In genomic region chr4:150396826-150397620, GRCm38 (mm10) we compare ENCODE assay signal across 8 mouse cellular contexts.
DNase-seq lines count a peak whose midpoint lies in the region; ATAC-seq and TF ChIP-seq lines count a peak whose summit lies in the region.

No protein-coding gene starts in this region.

- WGBS in heart, embryonic 11.5 days (ENCODE audit: insufficient replicate concordance) = 30% methylated on average over 13 of the region's 13 CpGs
- WGBS in hindbrain, embryonic 12.5 days = 16% methylated on average over 13 of the region's 13 CpGs
- WGBS in liver, embryonic 13.5 days (ENCODE audit: insufficient replicate concordance) = 50% methylated on average over 13 of the region's 13 CpGs
- WGBS in stomach, embryonic 15.5 days = 21% methylated on average over 13 of the region's 13 CpGs
- WGBS in cerebellum, adult 2 months = 49% methylated on average over 13 of the region's 13 CpGs

- H3K9ac ChIP-seq in heart, embryonic 11.5 days (ENCODE audit: low read depth, low read length) = peak overlapping the region; percentile 30; the same call in 1 of the 2 replicates
- peak overlapping the region; percentile 43 for H3K9ac ChIP-seq in hindbrain, embryonic 12.5 days
- H3K9ac ChIP-seq in liver, embryonic 13.5 days = 0 out of 2 replicates have a peak overlapping the region, but pooled peaks have one; percentile 3
- H3K9ac ChIP-seq in stomach, embryonic 15.5 days = no peak overlapping the region

- TF ChIP-seq CTCF in cerebellum, adult 2 months (IDR thresholded peaks at IDR 0.05; ENCODE audit: borderline replicate concordance, insufficient read depth, low read depth, low read length) = no peak

- H3K9me3 ChIP-seq in heart, embryonic 11.5 days (replicated peaks; ENCODE audit: control insufficient read depth, low read length) = no peaks in the 10 kb centered on the region
- no peaks in the 10 kb centered on the region for H3K9me3 ChIP-seq in hindbrain, embryonic 12.5 days (replicated peaks)
- H3K9me3 ChIP-seq in liver, embryonic 13.5 days (replicated peaks) = no peaks in the 10 kb centered on the region
- H3K9me3 ChIP-seq in stomach, embryonic 15.5 days = no peaks in the 10 kb centered on the region

- no peaks in the 10 kb centered on the region for H3K27me3 ChIP-seq in heart, embryonic 11.5 days (ENCODE audit: control insufficient read depth, insufficient read depth, low read length)
- H3K27me3 ChIP-seq in hindbrain, embryonic 12.5 days = no peaks in the 10 kb centered on the region
- H3K27me3 ChIP-seq in liver, embryonic 13.5 days = no peaks in the 10 kb centered on the region
- no peaks in the 10 kb centered on the region for H3K27me3 ChIP-seq in stomach, embryonic 15.5 days (replicated peaks)
- H3K27me3 ChIP-seq in cerebellum, adult 2 months (ENCODE audit: control insufficient read depth, insufficient read depth, low read length) = no peaks in the 10 kb centered on the region

- no peak for TF ChIP-seq POLR2A in cerebellum, adult 2 months (IDR thresholded peaks at IDR 0.05; ENCODE audit: borderline replicate concordance, insufficient read depth, low read length)

- H3K4me2 ChIP-seq in heart, embryonic 11.5 days = peak overlapping the region; percentile 15; the same call in 1 of the 2 replicates
- peak overlapping the region; percentile 24 for H3K4me2 ChIP-seq in hindbrain, embryonic 12.5 days (replicated peaks)
- H3K4me2 ChIP-seq in liver, embryonic 13.5 days = peak overlapping the region; percentile 4; the same call in 1 of the 2 replicates
- peak overlapping the region; percentile 32 for H3K4me2 ChIP-seq in stomach, embryonic 15.5 days

- peaks cover 75% of the 10 kb centered on the region for H3K4me1 ChIP-seq in heart, embryonic 11.5 days (ENCODE audit: control insufficient read depth, insufficient read depth, low read length)
- peaks cover 77% of the 10 kb centered on the region for H3K4me1 ChIP-seq in hindbrain, embryonic 12.5 days
- H3K4me1 ChIP-seq in liver, embryonic 13.5 days (replicated peaks) = peaks cover 75% of the 10 kb centered on the region
- peaks cover 53% of the 10 kb centered on the region for H3K4me1 ChIP-seq in stomach, embryonic 15.5 days
- H3K4me1 ChIP-seq in cerebellum, adult 2 months (ENCODE audit: control insufficient read depth, insufficient read depth, low read length) = peaks cover 30% of the 10 kb centered on the region

- H3K36me3 ChIP-seq in heart, embryonic 11.5 days (ENCODE audit: control insufficient read depth, insufficient read depth, low read length) = no peaks in the 10 kb centered on the region
- H3K36me3 ChIP-seq in hindbrain, embryonic 12.5 days = no peaks in the 10 kb centered on the region
- H3K36me3 ChIP-seq in liver, embryonic 13.5 days = no peaks in the 10 kb centered on the region
- no peaks in the 10 kb centered on the region for H3K36me3 ChIP-seq in stomach, embryonic 15.5 days

- H3K4me3 ChIP-seq in heart, embryonic 11.5 days (ENCODE audit: low read depth, low read length) = no peak overlapping the region
- no peak overlapping the region for H3K4me3 ChIP-seq in hindbrain, embryonic 12.5 days
- H3K4me3 ChIP-seq in liver, embryonic 13.5 days (replicated peaks) = no peak overlapping the region
- 0 out of 2 replicates have a peak overlapping the region, but pooled peaks have one; percentile 6 for H3K4me3 ChIP-seq in stomach, embryonic 15.5 days (replicated peaks)
- no peak overlapping the region for H3K4me3 ChIP-seq in cerebellum, adult 2 months (replicated peaks; ENCODE audit: insufficient read depth, low read depth, low read length)

- ATAC-seq in heart, embryonic 11.5 days (replicated peaks; ENCODE audit: insufficient number of reproducible peaks, low FRiP score, low TSS enrichment) = no peak
- no peak for ATAC-seq in hindbrain, embryonic 12.5 days (ENCODE audit: low FRiP score)
- no peak for ATAC-seq in liver, embryonic 13.5 days (ENCODE audit: low read depth)
- ATAC-seq in stomach, embryonic 15.5 days (ENCODE audit: insufficient read depth, low FRiP score, low read depth) = 0 out of 2 replicates have a peak, but pooled peaks have one; percentile 54

- no peak for DNase-seq in heart, postnatal 4 days
- DNase-seq in embryo, embryonic 10 days (ENCODE audit: low spot score) = peak; percentile 64
- DNase-seq in liver, embryonic 13.5 days = no peak
- DNase-seq in left cerebral cortex, adult 9 months (ENCODE audit: low spot score in 2 of 2) = no peak
- no peak for DNase-seq in cerebellum, adult 2 months

- H3K27ac ChIP-seq in heart, embryonic 11.5 days (ENCODE audit: low read depth, low read length) = peak overlapping the region; percentile 72
- H3K27ac ChIP-seq in hindbrain, embryonic 12.5 days = peak overlapping the region; percentile 88
- H3K27ac ChIP-seq in liver, embryonic 13.5 days = 0 out of 2 replicates have a peak overlapping the region, but pooled peaks have one; percentile 19
- peak overlapping the region; percentile 92 for H3K27ac ChIP-seq in stomach, embryonic 15.5 days
- H3K27ac ChIP-seq in cerebellum, adult 2 months (ENCODE audit: insufficient read depth, low read length) = no peak overlapping the region; the same call in 1 of the 2 replicates
